Mouse (Mus musculus) right cerebral cortex, adult 18-20 months (tissue): ENCODE data around the gene H3f3b.
A peak's percentile ranks its signal among the peaks of the same experiment; 100 is the strongest.

Source experiments
- DNase-seq: peaks from one replicate; pipeline ENCODE4 v3.0.0; 2022; ENCODE audit warnings: mixed read lengths

H3f3b gene

GRCm38 (mm10) chr11:116027756-116028155 lies at the start of gene H3f3b:
H3f3b (minus strand) TSS chr11:116027962.
- DNase-seq: no peak

GRCm38 (mm10) chr11:116076836-116077235 lies 49.1 kb upstream of the H3f3b start:
- DNase-seq: no peak

- no peak for DNase-seq
Measured at GRCm38 (mm10) chr11:116076266-116076540, 48.4 kb upstream of the H3f3b start.

- no peak for DNase-seq
Measured at GRCm38 (mm10) chr11:116075539-116076265, 47.9 kb upstream of the H3f3b start.

GRCm38 (mm10) chr11:116074436-116074991 lies 46.8 kb upstream of the H3f3b start:
- DNase-seq: no peak

GRCm38 (mm10) chr11:116072608-116073007 lies 44.8 kb upstream of the H3f3b start:
- no peak for DNase-seq

- DNase-seq: no peak
Measured at GRCm38 (mm10) chr11:116071510-116071909, 43.7 kb upstream of the H3f3b start.

GRCm38 (mm10) chr11:116065345-116065744 lies 37.6 kb upstream of the H3f3b start:
- no peak for DNase-seq

- no peak for DNase-seq
Measured at GRCm38 (mm10) chr11:116064187-116064867, 36.6 kb upstream of the H3f3b start.

- no peak for DNase-seq
Measured at GRCm38 (mm10) chr11:116063562-116063961, 35.8 kb upstream of the H3f3b start.

GRCm38 (mm10) chr11:116062521-116062920 lies 34.8 kb upstream of the H3f3b start:
- no peak for DNase-seq

GRCm38 (mm10) chr11:116061641-116062415 lies 34.1 kb upstream of the H3f3b start:
- peak; percentile 81 for DNase-seq

GRCm38 (mm10) chr11:116060596-116060995 lies 32.8 kb upstream of the H3f3b start:
- no peak for DNase-seq

GRCm38 (mm10) chr11:116059691-116060025 lies 31.9 kb upstream of the H3f3b start:
- DNase-seq: no peak

GRCm38 (mm10) chr11:116058868-116059690 lies 31.3 kb upstream of the H3f3b start:
- DNase-seq: no peak

GRCm38 (mm10) chr11:116058022-116058614 lies 30.4 kb upstream of the H3f3b start:
- DNase-seq: peak; percentile 63

GRCm38 (mm10) chr11:116057237-116057881 lies 29.6 kb upstream of the H3f3b start:
- no peak for DNase-seq

GRCm38 (mm10) chr11:116055873-116056272 lies 28.1 kb upstream of the H3f3b start:
- no peak for DNase-seq

GRCm38 (mm10) chr11:116053510-116054229 lies 25.9 kb upstream of the H3f3b start:
- no peak for DNase-seq

GRCm38 (mm10) chr11:116050196-116050595 lies 22.4 kb upstream of the H3f3b start:
- DNase-seq: no peak

GRCm38 (mm10) chr11:116049610-116050009 lies 21.8 kb upstream of the H3f3b start:
- no peak for DNase-seq
